Mouse (Mus musculus): Measurements from ENCODE around the gene Bcl2. TPM values are rescaled to one million over a fixed set of nuclear protein-coding genes. Genes with fewer than 3 reads are reported as not detected.

Bcl2 gene
- polyA plus RNA-seq, 1 experiment from 2014 or later, result 11.0 TPM

- 85% methylated on average over 3 of the region's 3 CpGs for WGBS
- no peak overlapping the region for H3K27ac ChIP-seq
- H3K4me2 ChIP-seq, result no peak overlapping the region
- H3K27me3 ChIP-seq, result no peaks in the 10 kb centered on the region
- H3K36me3 ChIP-seq (replicated peaks), result no peaks in the 10 kb centered on the region
- no peaks in the 10 kb centered on the region for H3K4me1 ChIP-seq
- no peak overlapping the region for H3K9ac ChIP-seq
- no peak for ATAC-seq (ENCODE audit: low FRiP score)
- H3K4me3 ChIP-seq (replicated peaks), result no peak overlapping the region
- no peaks in the 10 kb centered on the region for H3K9me3 ChIP-seq
These were observed 29.5 kb downstream of the Bcl2 start for GRCm38 (mm10) chr1:106684546-106684945.

GRCm38 (mm10) chr1:106682829-106683228 is 31.2 kb downstream of the Bcl2 start:
- Histone ChIP-seq H3K4me2 (no peak overlapping the region), H3K27ac (no peak overlapping the region), H3K36me3 (replicated peaks) (no peaks in the 10 kb centered on the region), H3K4me1 (no peaks in the 10 kb centered on the region), H3K9me3 (no peaks in the 10 kb centered on the region), H3K27me3 (no peaks in the 10 kb centered on the region), H3K9ac (no peak overlapping the region), H3K4me3 (replicated peaks) (no peak overlapping the region)
- 92% methylated on average over 3 of the region's 3 CpGs for WGBS
- no peak for ATAC-seq (ENCODE audit: low FRiP score)

GRCm38 (mm10) chr1:106679800-106680515 is 34.1 kb downstream of the Bcl2 start:
- WGBS, result 90% methylated on average over 6 of the region's 6 CpGs
- Histone ChIP-seq H3K9ac (no peak overlapping the region), H3K27ac (no peak overlapping the region), H3K4me3 (replicated peaks) (no peak overlapping the region), H3K4me1 (no peaks in the 10 kb centered on the region), H3K36me3 (replicated peaks) (no peaks in the 10 kb centered on the region), H3K4me2 (no peak overlapping the region), H3K9me3 (no peaks in the 10 kb centered on the region), H3K27me3 (no peaks in the 10 kb centered on the region)
- no peak for ATAC-seq (ENCODE audit: low FRiP score)

- no peaks in the 10 kb centered on the region for H3K36me3 ChIP-seq (replicated peaks)
- H3K27me3 ChIP-seq, result no peaks in the 10 kb centered on the region
- H3K4me2 ChIP-seq, result no peak overlapping the region
- 82% methylated on average over 5 of the region's 5 CpGs for WGBS
- H3K4me1 ChIP-seq, result no peaks in the 10 kb centered on the region
- H3K4me3 ChIP-seq (replicated peaks), result no peak overlapping the region
- H3K9me3 ChIP-seq, result no peaks in the 10 kb centered on the region
- H3K27ac ChIP-seq, result no peak overlapping the region
- no peak overlapping the region for H3K9ac ChIP-seq
- no peak for ATAC-seq (ENCODE audit: low FRiP score)
These were observed 36.0 kb downstream of the Bcl2 start for GRCm38 (mm10) chr1:106678060-106678478.

- Histone ChIP-seq H3K36me3 (replicated peaks) (no peaks in the 10 kb centered on the region), H3K27ac (no peak overlapping the region), H3K4me1 (no peaks in the 10 kb centered on the region), H3K9ac (no peak overlapping the region), H3K4me3 (replicated peaks) (no peak overlapping the region), H3K27me3 (no peaks in the 10 kb centered on the region), H3K9me3 (no peaks in the 10 kb centered on the region), H3K4me2 (no peak overlapping the region)
- 75% methylated on average over 8 of the region's 8 CpGs for WGBS
- ATAC-seq (ENCODE audit: low FRiP score), result no peak
These were observed 47.7 kb downstream of the Bcl2 start for GRCm38 (mm10) chr1:106666140-106667088.

GRCm38 (mm10) chr1:106664978-106665377 is 49.1 kb downstream of the Bcl2 start:
- ATAC-seq (ENCODE audit: low FRiP score), result no peak
- H3K4me1 ChIP-seq, result no peaks in the 10 kb centered on the region
- H3K9me3 ChIP-seq, result no peaks in the 10 kb centered on the region
- no peak overlapping the region for H3K27ac ChIP-seq
- no peak overlapping the region for H3K4me3 ChIP-seq (replicated peaks)
- no peak overlapping the region for H3K4me2 ChIP-seq
- H3K9ac ChIP-seq, result no peak overlapping the region
- H3K27me3 ChIP-seq, result no peaks in the 10 kb centered on the region
- WGBS, result 100% methylated on average over 1 of the region's 1 CpGs
- H3K36me3 ChIP-seq (replicated peaks), result no peaks in the 10 kb centered on the region

GRCm38 (mm10) chr1:106662486-106662885 is 51.6 kb downstream of the Bcl2 start:
- H3K9me3 ChIP-seq, result no peaks in the 10 kb centered on the region
- no peak overlapping the region for H3K27ac ChIP-seq
- no peak for ATAC-seq (ENCODE audit: low FRiP score)
- no peak overlapping the region for H3K4me2 ChIP-seq
- H3K36me3 ChIP-seq (replicated peaks), result no peaks in the 10 kb centered on the region
- H3K4me3 ChIP-seq (replicated peaks), result no peak overlapping the region
- H3K4me1 ChIP-seq, result no peaks in the 10 kb centered on the region
- H3K9ac ChIP-seq, result no peak overlapping the region
- whole genome bisulfite sequencing, result 88% methylated on average over 5 of the region's 5 CpGs
- H3K27me3 ChIP-seq, result no peaks in the 10 kb centered on the region

- Histone ChIP-seq H3K36me3 (replicated peaks) (no peaks in the 10 kb centered on the region), H3K4me1 (no peaks in the 10 kb centered on the region), H3K27ac (no peak overlapping the region), H3K9me3 (no peaks in the 10 kb centered on the region), H3K4me3 (replicated peaks) (no peak overlapping the region), H3K27me3 (no peaks in the 10 kb centered on the region), H3K4me2 (no peak overlapping the region), H3K9ac (no peak overlapping the region)
- ATAC-seq (ENCODE audit: low FRiP score), result no peak
- WGBS, result 91% methylated on average over 5 of the region's 5 CpGs
These were observed 55.7 kb downstream of the Bcl2 start for GRCm38 (mm10) chr1:106658293-106658847.

GRCm38 (mm10) chr1:106656207-106656738 is 57.8 kb downstream of the Bcl2 start:
- Histone ChIP-seq H3K9ac (no peak overlapping the region), H3K36me3 (replicated peaks) (no peaks in the 10 kb centered on the region), H3K4me1 (0 out of 2 replicates have a peak, but pooled peaks cover 3% of the 10 kb centered on the region), H3K27ac (no peak overlapping the region), H3K4me2 (no peak overlapping the region), H3K27me3 (no peaks in the 10 kb centered on the region), H3K4me3 (replicated peaks) (no peak overlapping the region), H3K9me3 (no peaks in the 10 kb centered on the region)
- ATAC-seq (ENCODE audit: low FRiP score), result no peak
- 77% methylated on average over 5 of the region's 5 CpGs for WGBS

GRCm38 (mm10) chr1:106654254-106654653 is 59.8 kb downstream of the Bcl2 start:
- Histone ChIP-seq H3K4me2 (no peak overlapping the region), H3K4me3 (replicated peaks) (no peak overlapping the region), H3K27ac (no peak overlapping the region), H3K9me3 (no peaks in the 10 kb centered on the region), H3K36me3 (replicated peaks) (no peaks in the 10 kb centered on the region), H3K27me3 (no peaks in the 10 kb centered on the region), H3K4me1 (peaks cover 14% of the 10 kb centered on the region), H3K9ac (no peak overlapping the region)
- no peak for ATAC-seq (ENCODE audit: low FRiP score)
- 90% methylated on average over 6 of the region's 6 CpGs for WGBS

- peaks cover 14% of the 10 kb centered on the region for H3K4me1 ChIP-seq
- WGBS, result 79% methylated on average over 4 of the region's 4 CpGs
- no peak overlapping the region for H3K9ac ChIP-seq
- no peak for ATAC-seq (ENCODE audit: low FRiP score)
- H3K27me3 ChIP-seq, result no peaks in the 10 kb centered on the region
- no peaks in the 10 kb centered on the region for H3K36me3 ChIP-seq (replicated peaks)
- no peak overlapping the region for H3K4me3 ChIP-seq (replicated peaks)
- no peak overlapping the region for H3K4me2 ChIP-seq
- H3K27ac ChIP-seq, result no peak overlapping the region
- H3K9me3 ChIP-seq, result no peaks in the 10 kb centered on the region
These were observed 60.6 kb downstream of the Bcl2 start for GRCm38 (mm10) chr1:106653441-106653860.

GRCm38 (mm10) chr1:106651211-106651610 is 62.9 kb downstream of the Bcl2 start:
- Histone ChIP-seq H3K4me2 (no peak overlapping the region), H3K36me3 (replicated peaks) (no peaks in the 10 kb centered on the region), H3K27me3 (no peaks in the 10 kb centered on the region), H3K4me1 (peaks cover 14% of the 10 kb centered on the region), H3K27ac (no peak overlapping the region), H3K4me3 (replicated peaks) (no peak overlapping the region), H3K9ac (no peak overlapping the region), H3K9me3 (no peaks in the 10 kb centered on the region)
- ATAC-seq (ENCODE audit: low FRiP score), result no peak
- 54% methylated on average over 7 of the region's 7 CpGs for WGBS
